Mouse (Mus musculus) thymus, postnatal 10 days (tissue): Measurements from ENCODE around the gene Defb41.
"Not testable (repeated sequence)": the region's sequence is repeated elsewhere in the genome, so short reads cannot be mapped to it uniquely, and the experiment has no call there.

Experiments
- DNase-seq, 2 experiments: peaks; one replicate each; pipeline ENCODE4 v3.0.0; 2021; ENCODE audit warnings: low spot score in 2 of 2

Gene Defb41

GRCm38 (mm10) chr1:18265038-18265437 is at the start of gene Defb41:
Defb41 (minus strand) TSS chr1:18265138.
- DNase-seq = no peak

- DNase-seq = no peak
These were observed 43.5 kb upstream of the Defb41 start for GRCm38 (mm10) chr1:18308474-18308829.

- no peak for DNase-seq
These were observed 42.9 kb upstream of the Defb41 start for GRCm38 (mm10) chr1:18307545-18308473.

- no peak for DNase-seq
These were observed 27.6 kb upstream of the Defb41 start for GRCm38 (mm10) chr1:18292515-18292914.

- DNase-seq = no peak
These were observed 23.9 kb upstream of the Defb41 start for GRCm38 (mm10) chr1:18288860-18289259.

GRCm38 (mm10) chr1:18287371-18287770 is 22.4 kb upstream of the Defb41 start:
- no peak for DNase-seq

- DNase-seq = no peak
These were observed 6.2 kb upstream of the Defb41 start for GRCm38 (mm10) chr1:18271095-18271494.

- no peak for DNase-seq
These were observed 3.9 kb upstream of the Defb41 start for GRCm38 (mm10) chr1:18268845-18269244.

GRCm38 (mm10) chr1:18245801-18246580 is 18.9 kb downstream of the Defb41 start:
- DNase-seq = not testable (repeated sequence)

- no peak for DNase-seq
These were observed 27.6 kb downstream of the Defb41 start, which contains the start of gene Defb18 for GRCm38 (mm10) chr1:18237343-18237742. Defb18 (minus strand) TSS chr1:18237443.

- DNase-seq = no peak
These were observed 41.5 kb downstream of the Defb41 start for GRCm38 (mm10) chr1:18223385-18223945.
